Mouse (Mus musculus) CH12.LX (cell line): ENCODE measurements around the gene Zfp639. TPM values are rescaled to one million over a fixed set of nuclear protein-coding genes. Genes with fewer than 3 reads are reported as not detected.

Source experiments
- DNase-seq: peaks from one replicate; pipeline ENCODE4 v3.0.0-alpha.2; 2013; ENCODE audit errors: extremely low read depth
- H3K27ac ChIP-seq: 2 replicates; pipeline ENCODE4 v1.5.1; 2012; ENCODE audit warnings: low read depth, mild to moderate bottlenecking, control low read depth, moderate library complexity; ENCODE audit not compliant: insufficient read depth
- H3K27me3 ChIP-seq: replicated peaks from 2 replicates; pipeline ENCODE3; 2012; ENCODE audit warnings: inconsistent platforms
- H3K36me3 ChIP-seq, 2 experiments: replicated peaks in 1 of 2; 2 replicates each; pipeline versions ENCODE3 to v1.6.1; 2012; ENCODE audit warnings: inconsistent platforms in 1 of 2, low read length in 1 of 2, mild to moderate bottlenecking in 1 of 2, mixed read lengths in 1 of 2, moderate library complexity in 1 of 2; ENCODE audit not compliant: control insufficient read depth in 1 of 2, insufficient read depth in 1 of 2
- H3K4me1 ChIP-seq, 2 experiments: 2 replicates each; pipeline ENCODE4 v1.6.1; 2012; ENCODE audit warnings: inconsistent platforms in 1 of 2, moderate library complexity in 1 of 2; ENCODE audit not compliant: insufficient read depth in 2 of 2, control insufficient read depth in 1 of 2
- H3K4me2 ChIP-seq: 2 replicates; pipeline ENCODE4 v1.6.1; 2012; ENCODE audit warnings: low read depth, mild to moderate bottlenecking, control low read depth; ENCODE audit not compliant: poor library complexity, insufficient read depth, severe bottlenecking
- H3K4me3 ChIP-seq, 3 experiments: fragments of 150-350 bp in 1 of 3; sonication (generic) in 1 of 3; replicated peaks in 1 of 3; 2 replicates each; pipeline versions ENCODE3 to v1.5.1; 2011 to 2012; ENCODE audit warnings: low read depth in 2 of 3, low read length in 2 of 3, mild to moderate bottlenecking in 2 of 3, moderate library complexity in 2 of 3, control low read depth in 1 of 3, improper control_type of control experiment in 1 of 3, inconsistent platforms in 1 of 3, mixed read lengths in 1 of 3; ENCODE audit not compliant: poor library complexity in 1 of 3
- H3K79me2 ChIP-seq: replicated peaks from 2 replicates; pipeline ENCODE4 v1.6.1; 2012; ENCODE audit warnings: mild to moderate bottlenecking, moderate library complexity; ENCODE audit not compliant: control insufficient read depth, poor library complexity, insufficient read depth, severe bottlenecking; ENCODE audit errors: extremely low read depth
- H3K9ac ChIP-seq: 2 replicates; pipeline ENCODE4 v1.6.1; 2012; ENCODE audit warnings: low read depth, mild to moderate bottlenecking, control low read depth, moderate library complexity; ENCODE audit not compliant: insufficient read depth
- H3K9me3 ChIP-seq: replicated peaks from 2 replicates; pipeline ENCODE3; 2012; ENCODE audit warnings: low read length, inconsistent platforms, mixed read lengths
- BHLHE40 ChIP-seq: IDR thresholded peaks from 2 replicates; pipeline ENCODE4 v1.6.1; 2011; ENCODE audit warnings: mild to moderate bottlenecking, low read depth, low read length, improper control_type of control experiment
- E2F4 ChIP-seq: IDR thresholded peaks from 2 replicates; pipeline ENCODE4 v1.6.1; 2011; ENCODE audit warnings: low read depth, low read length, improper control_type of control experiment; ENCODE audit not compliant: insufficient replicate concordance
- HCFC1 ChIP-seq: IDR thresholded peaks from 2 replicates; pipeline ENCODE4 v1.6.1; 2012; ENCODE audit warnings: low read depth, mild to moderate bottlenecking, inconsistent platforms, low read length, improper control_type of control experiment
- JUN ChIP-seq: IDR thresholded peaks from 2 replicates; pipeline ENCODE4 v1.6.1; 2011; ENCODE audit warnings: low read depth, mild to moderate bottlenecking, low read length, improper control_type of control experiment, moderate library complexity; ENCODE audit not compliant: insufficient read depth
- JUND ChIP-seq: conservative IDR thresholded peaks from 2 replicates; pipeline ENCODE4 v1.6.1; 2011; ENCODE audit warnings: low read depth, low read length, improper control_type of control experiment
- MAFK ChIP-seq: IDR thresholded peaks from 2 replicates; pipeline ENCODE4 v1.6.1; 2011; ENCODE audit warnings: low read length, improper control_type of control experiment; ENCODE audit not compliant: insufficient replicate concordance
- MAX ChIP-seq: IDR thresholded peaks from 2 replicates; pipeline ENCODE4 v1.6.1; 2011; ENCODE audit warnings: low read length, improper control_type of control experiment
- MAZ ChIP-seq: IDR thresholded peaks from 2 replicates; pipeline ENCODE4 v1.6.1; 2012; ENCODE audit warnings: low read depth, mild to moderate bottlenecking, inconsistent platforms, low read length, improper control_type of control experiment, moderate library complexity
- MEF2A ChIP-seq: IDR thresholded peaks from 2 replicates; pipeline ENCODE4 v1.6.1; 2014; ENCODE audit warnings: low read depth, mild to moderate bottlenecking, inconsistent platforms, low read length, improper control_type of control experiment, borderline replicate concordance
- NELFE ChIP-seq: IDR thresholded peaks from 2 replicates; pipeline ENCODE4 v1.6.1; 2011; ENCODE audit warnings: low read depth, low read length, improper control_type of control experiment
- NRF1 ChIP-seq: IDR thresholded peaks from 2 replicates; pipeline ENCODE4 v1.6.1; 2014; ENCODE audit warnings: low read depth, mild to moderate bottlenecking, inconsistent platforms, low read length, improper control_type of control experiment, moderate library complexity
- PAX5 ChIP-seq: IDR thresholded peaks from 2 replicates; pipeline ENCODE4 v1.6.1; 2012; ENCODE audit warnings: low read length, inconsistent platforms, mixed read lengths
- POLR2AphosphoS2 ChIP-seq: IDR thresholded peaks from 2 replicates; pipeline ENCODE4 v1.6.1; 2011; ENCODE audit warnings: low read depth, low read length, improper control_type of control experiment
- RAD21 ChIP-seq: IDR thresholded peaks from 2 replicates; pipeline ENCODE4 v1.6.1; 2011; ENCODE audit warnings: low read depth, mild to moderate bottlenecking, low read length, improper control_type of control experiment, moderate library complexity
- RCOR1 ChIP-seq: conservative IDR thresholded peaks from 2 replicates; pipeline ENCODE4 v1.6.1; 2012; ENCODE audit warnings: low read depth, mild to moderate bottlenecking, inconsistent platforms, low read length, improper control_type of control experiment
- SIN3A ChIP-seq: IDR thresholded peaks from 2 replicates; pipeline ENCODE4 v1.6.1; 2012; ENCODE audit warnings: low read length, improper control_type of control experiment, inconsistent platforms
- TBP ChIP-seq: conservative IDR thresholded peaks from 2 replicates; pipeline ENCODE4 v1.6.1; 2011; ENCODE audit warnings: low read depth, low read length, improper control_type of control experiment
- USF1 ChIP-seq: IDR thresholded peaks from 2 replicates; pipeline ENCODE4 v1.6.1; 2014; ENCODE audit warnings: low read depth, mild to moderate bottlenecking, inconsistent platforms, low read length, improper control_type of control experiment
- USF2 ChIP-seq: conservative IDR thresholded peaks from 2 replicates; pipeline ENCODE4 v1.6.1; 2011; ENCODE audit warnings: low read depth, low read length, improper control_type of control experiment
- ZKSCAN1 ChIP-seq: IDR thresholded peaks from 2 replicates; pipeline ENCODE4 v1.6.1; 2012; ENCODE audit warnings: low read depth, inconsistent platforms, low read length, improper control_type of control experiment, borderline replicate concordance
- dilution Hi-C: fragments of 300-500 bp; cut with MboI; formaldehyde crosslinking; loops from 2 replicates; pipeline ENCODE4 v1.14.3; 2020; ENCODE audit warnings: low sequenced_read_pairs; ENCODE audit not compliant: extremely low pct_unique_long_range_greater_than_20kb, extremely low pct_ligation_motif_present
- in situ Hi-C: fragments of 300-500 bp; cut with MboI; formaldehyde crosslinking; loops from 3 replicates; pipeline ENCODE4 v1.14.3; 2019; ENCODE audit warnings: low sequenced_read_pairs, low pct_ligation_motif_present, low pct_unique_long_range_greater_than_20kb, mixed read lengths
- polyA plus RNA-seq: library from polyadenylated mRNA; unstranded; fragments of >175 nt; gene quantifications from 2 replicates; pipeline ENCODE4 v1.2.1, GENCODE M21; 2012; ENCODE audit warnings: low read depth; ENCODE audit not compliant: insufficient read length
- total RNA-seq, 2 experiments: library from RNA; depleted of rRNA; stranded (reverse); fragments of 300-350 nt in 1 of 2; fragments of >200 nt in 1 of 2; gene quantifications; 2 replicates each; pipeline ENCODE4 v1.2.3; 2012 to 2014

Gene Zfp639
- total and polyA plus RNA-seq, 3 experiments, result 40.3 to 96.3 (median 43.2) TPM

GRCm38 (mm10) chr3:32530041-32530440 lies 20.0 kb downstream of the Zfp639 start:
- TF ChIP-seq USF1, result no peak
- no peak for TF ChIP-seq MAFK
- no peak for TF ChIP-seq MAZ
- no peak for TF ChIP-seq JUN
- TF ChIP-seq SIN3A, result no peak
- H3K4me1 ChIP-seq, result peaks cover 2 to 6% of the 10 kb centered on the region in 2 experiments; a peak in 3 of 4 replicates
- peaks cover 10% of the 10 kb centered on the region for H3K9me3 ChIP-seq
- H3K4me3 ChIP-seq, result peak overlapping the region; percentile 70 to 90 (median 87)
- peak; percentile 12 for DNase-seq
- H3K9ac ChIP-seq, result peak overlapping the region; percentile 42
- dilution Hi-C loops (no loop called here), in situ Hi-C loops (no loop called here)
- H3K27me3 ChIP-seq, result no peaks in the 10 kb centered on the region
- H3K79me2 ChIP-seq, result no peaks in the 10 kb centered on the region
- no peak overlapping the region for H3K27ac ChIP-seq
- H3K36me3 ChIP-seq, result peaks cover 12 to 32% of the 10 kb centered on the region in 2 experiments
- peak overlapping the region; percentile 81 for H3K4me2 ChIP-seq

GRCm38 (mm10) chr3:32535692-32536091 lies 25.6 kb downstream of the Zfp639 start:
- no peak for TF ChIP-seq RCOR1
- no peak for TF ChIP-seq TBP
- TF ChIP-seq HCFC1, result no peak
- TF ChIP-seq RAD21, result no peak
- TF ChIP-seq MAX, result no peak
- no peak for TF ChIP-seq NELFE
- no peak for TF ChIP-seq MEF2A
- TF ChIP-seq JUND, result no peak
- TF ChIP-seq USF1, result no peak
- TF ChIP-seq E2F4, result no peak
- no peak for TF ChIP-seq JUN
- no peak for TF ChIP-seq BHLHE40
- no peak for TF ChIP-seq ZKSCAN1
- no peak for TF ChIP-seq USF2
- TF ChIP-seq POLR2AphosphoS2, result no peak
- TF ChIP-seq PAX5, result no peak
- TF ChIP-seq NRF1, result no peak
- no peak overlapping the region for H3K27ac ChIP-seq
- H3K4me1 ChIP-seq, result no peaks in the 10 kb centered on the region
- H3K36me3 ChIP-seq, result peaks cover 34 to 74% of the 10 kb centered on the region in 2 experiments
- no peak overlapping the region for H3K9ac ChIP-seq
- H3K9me3 ChIP-seq, result no peaks in the 10 kb centered on the region
- H3K4me3 ChIP-seq, result no peak overlapping the region
- H3K4me2 ChIP-seq, result no peak overlapping the region
- no peaks in the 10 kb centered on the region for H3K79me2 ChIP-seq
- no peak for DNase-seq
- in situ Hi-C loops (no loop called here), dilution Hi-C loops (no loop called here)
- H3K27me3 ChIP-seq, result no peaks in the 10 kb centered on the region
